Mouse (Mus musculus) layer of hippocampus, postnatal 14 days (tissue): ENCODE measurements around the gene Meox1. TPM values are rescaled to one million over a fixed set of nuclear protein-coding genes. Genes with fewer than 3 reads are reported as not detected.

Experiments used
- DNase-seq, 2 experiments: peaks; one replicate each; pipeline ENCODE4 v3.0.0; 2021 to 2022; ENCODE audit warnings: low spot score in 2 of 2, mixed read lengths in 1 of 2
- long read RNA-seq, 2 experiments: library from polyadenylated mRNA; stranded (forward); transcript quantifications; one replicate each; pipeline ENCODE4 v2.0.0; 2021
- total RNA-seq, 2 experiments: library from RNA; stranded (reverse); gene quantifications; 2 replicates each; pipeline ENCODE4 v1.2.3; 2021

Meox1 gene
- total RNA-seq = 1 to 10 TPM; 1.9 to 2.0 TPM
- long read RNA-seq, experiment 1, partial matches to known transcripts = 0 of 1 reads
- long read RNA-seq, experiment 1, other reads (novel, unspliced or antisense) = 0 of 1 reads
- long read RNA-seq, experiment 2, partial matches to known transcripts = 0 of 1 reads
- long read RNA-seq, experiment 2, other reads (novel, unspliced or antisense) = 0 of 1 reads

GRCm38 (mm10) chr11:101894204-101894603 lies at the start of gene Meox1:
Gene Meox1, minus strand, starts transcription at chr11:101894374.
- DNase-seq = no peak

DNA sequence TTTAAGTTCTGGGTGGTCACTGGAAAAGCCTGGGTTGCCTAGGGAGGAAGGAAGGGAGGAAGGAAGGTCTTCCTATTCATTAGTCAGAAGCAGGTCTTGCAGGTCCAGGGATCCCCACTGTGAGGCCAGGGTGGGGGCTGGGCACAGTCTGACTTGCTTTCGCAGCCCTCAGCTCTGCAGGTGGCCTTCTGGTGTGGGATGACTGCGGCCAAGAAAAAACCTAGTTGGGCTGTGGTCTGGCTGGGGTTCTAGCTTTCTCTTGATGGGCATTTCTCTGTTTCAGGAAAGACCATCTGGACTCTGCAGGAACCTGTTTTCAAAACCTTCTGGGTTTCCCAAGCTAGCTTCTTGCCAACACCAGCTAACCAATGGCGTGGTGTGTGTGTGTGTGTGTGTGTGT lies 48.9 kb upstream of the Meox1 start:
- DNase-seq = no peak

DNA sequence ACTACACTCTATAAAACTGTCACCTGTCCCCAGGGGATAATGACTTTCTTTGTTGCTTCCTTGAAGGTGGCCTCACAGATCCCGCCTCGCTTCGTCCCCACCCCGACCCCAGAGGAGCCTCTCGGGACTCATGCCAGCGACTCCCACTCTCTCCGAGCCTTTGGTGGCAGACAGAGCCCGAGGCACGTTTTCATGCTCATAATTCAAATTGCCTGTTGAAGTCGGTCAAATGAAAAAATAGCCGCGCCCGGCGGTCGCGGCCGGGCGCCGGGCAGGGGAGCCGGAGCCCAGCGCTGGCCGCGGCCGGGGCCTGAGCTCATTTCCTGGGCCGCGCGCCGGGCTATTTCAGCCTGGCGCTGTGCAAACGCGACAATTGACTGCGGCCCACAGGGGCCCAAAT lies 42.9 kb upstream of the Meox1 start:
- no peak for DNase-seq

DNA sequence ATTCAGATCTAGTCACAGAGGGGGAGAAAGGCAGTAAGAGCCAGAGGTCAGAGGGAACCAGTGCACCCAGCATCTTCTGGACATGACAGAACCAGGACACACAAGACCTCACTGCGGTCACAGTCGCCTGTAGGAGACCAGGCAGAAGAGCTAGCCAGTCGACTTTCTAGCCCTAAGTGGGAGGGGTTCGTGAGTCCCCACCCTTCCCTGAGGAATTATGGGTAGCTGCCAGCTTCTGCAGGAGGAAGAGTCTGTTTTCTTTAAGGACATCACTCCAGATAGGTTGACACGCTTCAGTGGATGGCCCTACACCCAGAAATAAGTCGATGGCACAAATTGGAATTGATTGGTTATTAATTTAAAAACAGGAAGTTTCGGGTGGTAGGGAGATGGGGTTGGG lies 42.2 kb upstream of the Meox1 start:
- no peak for DNase-seq

- no peak for DNase-seq
These were observed 41.6 kb upstream of the Meox1 start for GRCm38 (mm10) chr11:101935743-101936142.

DNA sequence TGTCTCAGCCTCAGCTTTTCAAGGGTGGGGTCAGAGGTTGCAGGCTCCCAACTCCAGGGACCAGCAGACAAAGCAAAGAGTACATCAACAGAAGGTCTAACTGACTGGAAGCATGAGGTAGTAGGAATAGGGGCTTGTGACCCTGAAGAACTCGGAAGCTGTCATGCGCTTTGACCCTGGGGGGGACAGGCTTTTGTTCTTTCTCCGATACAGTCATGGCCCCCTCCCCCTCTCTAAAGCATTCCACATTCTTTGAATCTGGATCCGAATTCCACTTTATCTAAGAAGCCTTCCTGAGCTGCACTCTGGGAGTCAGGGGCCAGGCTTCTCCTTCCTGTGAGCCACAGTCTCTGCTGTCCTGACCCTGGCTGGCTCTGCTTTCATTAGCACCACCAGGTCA lies 37.8 kb upstream of the Meox1 start:
- no peak for DNase-seq

- DNase-seq = no peak
These were observed 34.0 kb upstream of the Meox1 start for GRCm38 (mm10) chr11:101928030-101928762.

DNA sequence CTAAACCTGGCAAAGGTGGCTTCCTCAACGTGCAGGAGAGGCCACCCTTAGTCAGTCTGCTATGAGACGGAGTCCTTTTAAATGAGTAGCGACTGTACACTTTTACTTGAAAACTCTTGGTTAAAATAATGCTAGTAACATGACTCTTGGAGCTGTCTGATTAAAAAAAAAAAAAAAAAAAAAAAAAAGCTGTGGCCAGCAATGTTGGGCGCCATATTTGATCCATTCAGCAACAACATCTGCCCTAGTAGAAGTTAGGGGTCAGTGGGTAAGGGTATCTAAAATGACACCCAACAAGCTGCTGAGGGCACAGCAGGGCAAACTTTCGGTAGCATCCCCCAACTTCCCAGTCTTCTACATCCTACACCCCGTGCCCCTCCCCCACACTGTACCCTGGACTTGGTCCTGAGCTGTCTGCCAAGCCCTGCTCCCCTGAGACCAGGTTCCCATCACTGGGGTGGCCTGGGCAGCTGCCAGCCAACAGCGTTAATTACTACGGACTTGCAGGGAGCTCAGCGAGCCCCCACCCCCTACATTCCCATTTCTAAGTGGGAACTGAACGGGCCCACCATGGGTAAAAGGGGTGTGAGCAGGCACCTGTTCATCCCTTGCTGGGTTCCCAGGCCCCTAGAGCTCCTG lies 32.9 kb upstream of the Meox1 start:
- DNase-seq = no peak

DNA sequence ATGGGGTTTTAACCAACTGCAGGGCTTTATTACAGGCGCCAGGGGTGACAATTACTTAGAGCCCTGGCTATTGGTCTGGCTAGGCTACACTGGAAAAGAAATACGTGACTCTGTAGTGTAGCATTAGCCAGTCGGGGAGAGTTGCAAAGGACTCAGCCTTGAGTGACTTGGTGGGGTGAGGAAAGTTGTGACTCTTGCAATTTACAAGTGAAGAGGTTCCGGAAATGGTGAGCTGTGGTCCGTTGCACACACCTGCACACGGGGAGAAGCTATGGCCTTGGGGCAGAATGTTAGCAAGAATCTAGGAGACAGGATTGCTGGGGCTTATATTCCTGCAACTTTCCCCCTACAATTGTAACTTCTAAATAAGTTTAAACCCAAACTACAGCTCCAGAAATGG lies 31.5 kb upstream of the Meox1 start:
- no peak for DNase-seq

- DNase-seq = no peak
These were observed 30.3 kb upstream of the Meox1 start for GRCm38 (mm10) chr11:101924441-101924976.

DNA sequence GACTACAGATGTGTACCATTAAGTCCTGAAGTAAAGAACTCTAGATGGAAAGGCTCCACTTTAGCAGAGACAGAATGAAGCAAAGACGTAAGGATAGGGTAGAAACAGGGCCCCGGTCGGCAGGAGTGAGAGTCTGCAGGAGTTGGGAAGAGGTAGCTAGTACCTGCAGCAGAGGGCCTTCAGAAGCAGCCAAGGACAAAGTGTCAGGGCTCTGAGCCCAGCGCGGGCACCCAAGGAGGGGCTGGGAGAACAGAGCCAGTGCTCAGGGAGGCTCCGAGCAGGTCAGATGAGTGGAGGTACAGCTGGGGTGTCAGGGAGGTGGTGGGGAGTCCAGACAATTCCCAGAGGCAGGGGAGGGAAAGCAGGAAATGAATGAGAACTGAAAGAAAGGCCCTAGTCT lies 29.8 kb upstream of the Meox1 start:
- DNase-seq = no peak

DNA sequence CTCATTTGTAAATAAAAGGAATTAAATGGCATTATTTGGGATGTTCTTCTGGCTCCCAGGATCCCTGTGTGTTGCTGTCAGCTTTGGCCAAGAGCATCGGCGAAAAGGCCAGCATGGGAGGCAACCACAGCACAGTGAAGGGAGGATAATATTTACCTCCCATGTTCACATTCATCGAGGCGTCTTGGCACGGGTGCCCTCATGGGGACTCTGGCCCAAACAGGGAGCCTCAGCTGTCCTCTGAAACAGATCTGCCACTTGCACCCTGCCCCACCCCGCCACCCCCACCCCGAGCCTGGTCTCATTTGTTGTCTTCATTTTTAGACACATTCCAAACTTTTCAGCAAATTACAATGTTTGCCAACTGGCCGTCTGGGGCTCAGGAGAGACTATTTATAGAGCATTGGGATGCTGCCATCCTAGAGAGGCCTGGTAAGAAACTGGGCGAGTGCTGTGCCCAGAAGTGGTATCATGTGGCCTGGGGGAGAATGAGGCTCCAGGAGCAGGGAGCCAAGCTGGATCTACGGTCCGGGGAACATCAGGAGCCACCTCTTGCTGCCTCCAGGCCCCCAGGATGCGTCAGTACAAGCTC lies 27.3 kb upstream of the Meox1 start:
- no peak for DNase-seq

- peak; percentile 83 to 90 for DNase-seq
These were observed 25.5 kb upstream of the Meox1 start for GRCm38 (mm10) chr11:101919660-101920059.

GRCm38 (mm10) chr11:101918609-101919008 lies 24.4 kb upstream of the Meox1 start:
- DNase-seq = no peak

DNA sequence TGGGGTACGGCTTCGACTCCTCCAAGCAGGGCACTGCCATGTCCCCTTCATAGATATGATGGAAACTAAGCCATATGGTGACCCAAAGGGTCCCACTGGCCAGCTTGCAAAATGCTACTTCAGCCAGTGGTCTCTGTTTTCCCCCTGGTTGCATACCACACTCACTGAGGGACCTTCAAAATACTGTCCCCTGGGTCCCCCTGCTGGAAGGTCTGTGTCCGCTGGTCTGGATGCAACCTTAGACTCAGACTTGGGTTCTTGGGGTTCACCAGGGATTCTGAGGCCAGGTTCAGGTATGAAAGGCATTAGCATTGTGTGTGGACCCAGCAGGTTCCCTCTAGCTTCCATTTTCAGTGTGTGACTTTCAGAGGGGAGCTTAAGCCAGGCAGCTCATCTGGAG lies 22.6 kb upstream of the Meox1 start:
- no peak for DNase-seq

DNA sequence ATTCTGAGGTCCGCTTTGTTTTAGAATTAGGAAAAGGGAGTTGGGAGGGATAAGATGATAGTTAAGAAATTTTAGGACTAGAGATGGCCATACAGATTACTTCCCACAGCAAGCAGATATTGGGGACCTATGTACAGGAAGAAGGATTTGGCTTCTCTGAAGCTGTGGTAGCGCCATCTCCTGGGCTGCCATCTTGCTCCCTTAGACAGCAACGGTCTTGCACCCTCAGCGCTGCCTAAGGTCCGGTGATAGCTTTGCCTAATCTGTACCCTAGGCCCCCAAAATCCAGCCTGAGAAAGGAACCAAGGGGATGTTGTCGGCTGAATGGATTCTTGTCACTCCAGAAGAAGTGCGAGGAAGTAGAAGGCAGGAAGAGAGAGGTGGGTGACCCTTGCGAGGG lies 19.4 kb upstream of the Meox1 start:
- DNase-seq = no peak

DNA sequence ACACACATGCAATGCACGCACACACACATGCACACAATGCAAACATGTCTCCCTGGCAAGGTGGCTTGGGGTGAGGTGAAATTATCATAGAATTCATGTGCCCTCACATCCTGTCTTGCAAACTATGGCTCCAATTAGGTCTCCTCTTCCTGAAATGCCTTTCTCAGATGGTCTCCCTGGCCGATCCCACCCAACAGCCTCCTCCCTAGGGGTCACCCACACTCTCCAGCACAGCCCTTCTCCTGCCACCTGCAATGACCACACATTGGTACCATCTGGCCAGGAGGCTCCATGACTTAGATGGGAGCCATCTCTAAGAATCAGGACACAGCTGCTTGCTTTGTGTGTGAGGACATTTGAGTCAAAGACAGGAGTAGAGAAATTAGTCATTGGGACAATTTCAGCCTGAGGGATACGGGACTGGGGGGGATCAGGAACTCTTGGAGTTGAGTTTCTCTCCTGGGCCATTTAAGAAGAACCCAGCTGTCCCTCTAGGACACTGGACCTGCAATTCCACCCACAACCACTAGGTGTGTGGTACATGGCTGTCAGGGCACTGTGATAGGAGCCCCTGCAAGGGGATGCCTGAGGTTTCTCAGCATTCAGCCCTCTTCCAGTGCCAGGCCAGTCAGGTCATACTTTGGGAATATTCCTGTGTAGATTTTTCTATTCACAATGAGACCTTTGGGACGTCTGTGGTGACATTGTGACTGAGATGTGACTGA lies 17.8 kb upstream of the Meox1 start:
- no peak for DNase-seq

DNA sequence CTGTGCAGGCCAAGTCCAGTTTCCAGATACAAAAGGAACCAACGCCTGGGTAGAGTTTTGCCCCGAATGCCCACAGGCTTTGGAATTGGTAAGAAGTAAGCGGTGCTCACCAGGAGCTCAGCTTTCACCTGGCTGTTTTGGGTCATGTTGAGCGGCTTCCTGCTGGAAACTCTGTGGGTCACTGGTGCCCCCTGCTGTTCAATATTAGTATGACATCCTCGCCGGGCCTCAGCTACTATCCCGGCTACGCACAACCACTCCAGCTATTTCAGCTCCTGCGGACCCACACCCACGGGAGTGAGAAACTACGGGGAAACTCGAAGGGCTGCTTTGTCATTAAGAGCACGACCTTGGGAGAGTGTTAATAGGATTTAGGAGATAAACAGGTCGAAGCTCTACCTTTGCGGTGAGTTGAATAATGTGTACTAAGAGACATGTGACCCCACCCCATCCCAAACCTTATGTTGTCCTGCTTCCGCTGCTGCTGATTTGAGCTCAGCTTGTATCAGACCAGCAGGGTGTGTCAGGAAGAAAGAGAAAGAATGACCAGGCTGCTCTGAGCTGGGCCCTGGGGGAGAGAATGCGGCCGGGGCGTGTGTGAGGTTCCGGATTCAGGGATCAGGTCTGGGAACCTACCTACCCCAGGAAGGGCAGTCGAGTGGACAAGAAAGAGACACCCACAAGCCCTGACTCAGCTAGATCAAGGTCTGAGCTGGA lies 16.2 kb upstream of the Meox1 start:
- peak; percentile 84 to 89 for DNase-seq

DNA sequence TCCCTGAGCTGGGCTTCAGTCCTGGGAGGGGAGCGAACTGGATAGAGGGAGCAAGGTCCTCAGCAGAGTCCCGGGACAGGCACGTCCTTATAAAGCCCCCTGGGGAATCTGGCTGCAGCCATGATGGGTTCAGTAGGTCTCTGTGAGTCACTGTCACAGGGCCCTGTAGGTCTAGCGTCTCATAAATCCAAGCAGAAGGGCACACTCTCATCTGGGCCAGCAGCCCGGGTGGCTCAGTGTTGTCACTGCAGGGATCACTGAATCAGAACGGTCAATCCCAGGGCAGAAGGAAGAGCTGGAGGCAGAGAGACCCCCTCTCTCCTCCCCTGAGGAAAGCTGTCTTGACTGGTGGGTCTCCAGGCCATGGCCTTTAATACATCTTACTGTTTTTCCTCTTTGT lies 14.6 kb upstream of the Meox1 start:
- no peak for DNase-seq

DNA sequence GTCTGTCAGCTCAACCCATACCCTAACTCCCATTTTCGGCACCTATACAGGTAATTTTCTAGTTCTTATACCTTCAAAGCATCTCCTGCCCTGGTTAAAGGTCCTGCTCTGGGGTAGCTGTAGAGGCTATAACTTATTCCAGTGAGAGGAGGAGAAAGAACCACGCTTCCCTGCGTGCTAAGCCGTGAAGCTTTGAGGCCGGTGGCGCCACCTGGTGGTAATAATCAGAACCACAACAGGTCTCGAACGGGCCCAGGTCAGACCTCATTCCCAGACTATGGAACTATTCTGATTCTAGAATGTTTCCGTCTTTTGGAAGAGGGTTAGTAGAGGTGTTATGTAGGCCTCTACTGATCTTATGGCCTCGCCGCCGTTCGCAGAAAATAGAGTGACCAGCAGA lies 10.9 kb upstream of the Meox1 start:
- peak; percentile 71 to 78 for DNase-seq

- DNase-seq = no peak
These were observed 7.1 kb upstream of the Meox1 start for GRCm38 (mm10) chr11:101901309-101901708.
